Mouse (Mus musculus) ES-E14 (cell line): Measurements from ENCODE around the gene Ncam1.

Experiments used
- HCFC1 ChIP-seq: IDR thresholded peaks from 2 replicates; pipeline ENCODE4 v1.6.1; 2012; ENCODE audit warnings: low read length, inconsistent platforms, borderline replicate concordance; ENCODE audit not compliant: insufficient read depth
- ZC3H11A ChIP-seq: IDR thresholded peaks from 2 replicates; pipeline ENCODE4 v1.6.1; 2012; ENCODE audit warnings: low read depth, mild to moderate bottlenecking, inconsistent platforms, low read length, borderline replicate concordance
- ZNF384 ChIP-seq: IDR thresholded peaks from 2 replicates; pipeline ENCODE4 v1.6.1; 2012; ENCODE audit warnings: low read depth, low read length, inconsistent platforms

- TF ChIP-seq ZC3H11A (no peak), ZNF384 (no peak), HCFC1 (no peak)
Observed at GRCm38 (mm10) chr9:49665361-49665760, 133.4 kb downstream of the Ncam1 start.
